Mouse (Mus musculus) MEL (cell line): Measurements from ENCODE around the gene 4833423E24Rik. TPM values are rescaled to one million over a fixed set of nuclear protein-coding genes. Genes with fewer than 3 reads are reported as not detected.

Source experiments
- DNase-seq: peaks from one replicate; pipeline ENCODE4 v3.0.0; 2011; ENCODE audit warnings: low read depth, low spot score
- H3K27ac ChIP-seq: 2 replicates; pipeline ENCODE4 v1.5.1; 2012; ENCODE audit warnings: low read depth, mild to moderate bottlenecking, control low read depth, low read length, moderate library complexity; ENCODE audit not compliant: control insufficient read depth
- H3K27me3 ChIP-seq, 2 experiments: fragments of 150-350 bp in 1 of 2; sonication (generic) in 1 of 2; 2 replicates each; pipeline ENCODE4 v1.6.1; 2012; ENCODE audit warnings: low read length in 2 of 2, mild to moderate bottlenecking in 2 of 2, improper control_type of control experiment in 1 of 2, moderate library complexity in 1 of 2; ENCODE audit not compliant: insufficient read depth in 2 of 2, control insufficient read depth in 1 of 2
- H3K36me3 ChIP-seq, 2 experiments: 2 replicates each; pipeline ENCODE4 v1.6.1; 2012 to 2014; ENCODE audit warnings: low read length in 2 of 2, improper control_type of control experiment in 1 of 2, inconsistent platforms in 1 of 2, mild to moderate bottlenecking in 1 of 2; ENCODE audit not compliant: insufficient read depth in 2 of 2, control insufficient read depth in 1 of 2
- H3K4me1 ChIP-seq, 2 experiments: fragments of 150-350 bp in 1 of 2; sonication (generic) in 1 of 2; 2 replicates each; pipeline ENCODE4 v1.6.1; 2012; ENCODE audit warnings: low read length in 2 of 2, improper control_type of control experiment in 1 of 2, mild to moderate bottlenecking in 1 of 2; ENCODE audit not compliant: insufficient read depth in 2 of 2, control insufficient read depth in 1 of 2
- H3K4me3 ChIP-seq, 2 experiments: fragments of 150-350 bp in 1 of 2; sonication (generic) in 1 of 2; 2 replicates each; pipeline ENCODE4 v1.5.1; 2012; ENCODE audit warnings: low read depth in 2 of 2, low read length in 2 of 2, mild to moderate bottlenecking in 2 of 2, moderate library complexity in 2 of 2, control low read depth in 1 of 2, improper control_type of control experiment in 1 of 2; ENCODE audit not compliant: control insufficient read depth in 1 of 2, insufficient read depth in 1 of 2
- H3K79me2 ChIP-seq: 2 replicates; pipeline ENCODE4 v1.6.1; 2012; ENCODE audit warnings: mild to moderate bottlenecking, low read length, moderate library complexity; ENCODE audit not compliant: control insufficient read depth, poor library complexity, insufficient read depth
- H3K9ac ChIP-seq: 2 replicates; pipeline ENCODE4 v1.6.1; 2012; ENCODE audit warnings: low read depth, mild to moderate bottlenecking, control low read depth, low read length, moderate library complexity; ENCODE audit not compliant: control insufficient read depth, poor library complexity, severe bottlenecking
- H3K9me3 ChIP-seq: fragments of 150-350 bp; sonication (generic); replicated peaks from 2 replicates; pipeline ENCODE4 v1.6.1; 2012; ENCODE audit warnings: mild to moderate bottlenecking, low read length, improper control_type of control experiment, moderate library complexity; ENCODE audit not compliant: insufficient read depth
- CTCF ChIP-seq, 3 experiments: IDR thresholded peaks in 2 of 3; conservative IDR thresholded peaks in 1 of 3; 2 replicates each; pipeline ENCODE4 v1.5.1; 2011 to 2012; ENCODE audit warnings: low read length in 3 of 3, low read depth in 2 of 3, mild to moderate bottlenecking in 2 of 3, improper control_type of control experiment in 1 of 3, inconsistent platforms in 1 of 3, mixed read lengths in 1 of 3, moderate library complexity in 1 of 3; ENCODE audit not compliant: control insufficient read depth in 1 of 3, insufficient read depth in 1 of 3, poor library complexity in 1 of 3, severe bottlenecking in 1 of 3
- JUND ChIP-seq: IDR thresholded peaks from 2 replicates; pipeline ENCODE4 v1.6.1; 2011; ENCODE audit warnings: low read depth, mild to moderate bottlenecking, improper control_type of control experiment, low read length
- KAT2A ChIP-seq: conservative IDR thresholded peaks from 2 replicates; pipeline ENCODE4 v1.6.1; 2012; ENCODE audit warnings: low read depth, low read length, improper control_type of control experiment, inconsistent platforms
- MAFK ChIP-seq: IDR thresholded peaks from 2 replicates; pipeline ENCODE4 v1.6.1; 2011; ENCODE audit warnings: low read depth, mild to moderate bottlenecking, low read length, improper control_type of control experiment, borderline replicate concordance
- MAX ChIP-seq: IDR thresholded peaks from 2 replicates; pipeline ENCODE4 v1.6.1; 2011; ENCODE audit warnings: low read length, improper control_type of control experiment
- MAZ ChIP-seq: IDR thresholded peaks from 2 replicates; pipeline ENCODE4 v1.6.1; 2012; ENCODE audit warnings: low read depth, mild to moderate bottlenecking, inconsistent platforms, low read length, improper control_type of control experiment
- MXI1 ChIP-seq: IDR thresholded peaks from 2 replicates; pipeline ENCODE4 v1.6.1; 2011; ENCODE audit warnings: mild to moderate bottlenecking, low read depth, low read length, improper control_type of control experiment
- MYB ChIP-seq: IDR thresholded peaks from 2 replicates; pipeline ENCODE4 v1.6.1; 2011; ENCODE audit warnings: mild to moderate bottlenecking, low read depth, low read length, improper control_type of control experiment
- NELFE ChIP-seq: IDR thresholded peaks from 2 replicates; pipeline ENCODE4 v1.6.1; 2011; ENCODE audit warnings: low read depth, low read length, improper control_type of control experiment
- POLR2A ChIP-seq, 2 experiments: IDR thresholded peaks; 2 replicates each; pipeline ENCODE4 v1.6.1; 2011 to 2012; ENCODE audit warnings: low read length in 2 of 2, mild to moderate bottlenecking in 2 of 2, control low read depth in 1 of 2, improper control_type of control experiment in 1 of 2, low read depth in 1 of 2, moderate library complexity in 1 of 2; ENCODE audit not compliant: control insufficient read depth in 1 of 2, insufficient read depth in 1 of 2, poor library complexity in 1 of 2
- POLR2AphosphoS2 ChIP-seq: IDR thresholded peaks from 2 replicates; pipeline ENCODE4 v1.6.1; 2011; ENCODE audit warnings: low read length, improper control_type of control experiment
- POLR2AphosphoS5 ChIP-seq: IDR thresholded peaks from 2 replicates; pipeline ENCODE4 v1.6.1; 2012; ENCODE audit warnings: low read depth, borderline replicate concordance, mild to moderate bottlenecking, inconsistent platforms, low read length, moderate library complexity, mixed read lengths
- UBTF ChIP-seq: IDR thresholded peaks from 2 replicates; pipeline ENCODE4 v1.6.1; 2012; ENCODE audit warnings: low read depth, mild to moderate bottlenecking, inconsistent platforms, low read length, improper control_type of control experiment, moderate library complexity, borderline replicate concordance; ENCODE audit not compliant: insufficient read depth
- ZC3H11A ChIP-seq: IDR thresholded peaks from 2 replicates; pipeline ENCODE4 v1.6.1; 2012; ENCODE audit warnings: low read depth, mild to moderate bottlenecking, inconsistent platforms, low read length, improper control_type of control experiment
- ZKSCAN1 ChIP-seq: IDR thresholded peaks from 2 replicates; pipeline ENCODE4 v1.6.1; 2012; ENCODE audit warnings: low read depth, mild to moderate bottlenecking, inconsistent platforms, low read length, improper control_type of control experiment, moderate library complexity
- polyA plus RNA-seq, 2 experiments: library from polyadenylated mRNA; stranded (reverse) in 1 of 2; unstranded in 1 of 2; fragments of >175 nt in 1 of 2; fragments of >200 nt in 1 of 2; gene quantifications; 2 replicates each; pipeline versions ENCODE4 v1.2.1 to v1.2.4; 2012; ENCODE audit warnings: low replicate concordance in 2 of 2, low read depth in 1 of 2; ENCODE audit not compliant: insufficient read length in 2 of 2, insufficient read depth in 1 of 2, missing spikeins in 1 of 2
- total RNA-seq: library from RNA; depleted of rRNA; stranded (reverse); fragments of 300-350 nt; gene quantifications from 2 replicates; pipeline ENCODE4 v1.2.3, GENCODE M21; 2012

The 4833423E24Rik gene
- total and polyA plus RNA-seq, 3 experiments: not detected

GRCm38 (mm10) chr2:85532082-85532778 is 13.4 kb upstream of the 4833423E24Rik start:
- TF ChIP-seq JUND: no peak
- TF ChIP-seq KAT2A: no peak
- no peak for TF ChIP-seq ZKSCAN1
- no peak for TF ChIP-seq POLR2AphosphoS2
- no peak for TF ChIP-seq UBTF
- no peak for TF ChIP-seq MAZ
- no peak for TF ChIP-seq MXI1
- no peaks in the 10 kb centered on the region for H3K36me3 ChIP-seq
- no peak for DNase-seq
- H3K9me3 ChIP-seq: no peaks in the 10 kb centered on the region
- H3K79me2 ChIP-seq: no peaks in the 10 kb centered on the region
- H3K4me3 ChIP-seq: no peak overlapping the region
- H3K4me1 ChIP-seq: no peaks in the 10 kb centered on the region
- no peak overlapping the region for H3K27ac ChIP-seq
- no peak overlapping the region for H3K9ac ChIP-seq
- no peaks in the 10 kb centered on the region for H3K27me3 ChIP-seq

GRCm38 (mm10) chr2:85522859-85523489 is 4.2 kb upstream of the 4833423E24Rik start:
- Histone ChIP-seq H3K9me3 (no peaks in the 10 kb centered on the region), H3K27me3 (no peaks in the 10 kb centered on the region), H3K27ac (no peak overlapping the region), H3K4me1 (no peaks in the 10 kb centered on the region), H3K9ac (no peak overlapping the region), H3K36me3 (no peaks in the 10 kb centered on the region), H3K4me3 (no peak overlapping the region), H3K79me2 (no peaks in the 10 kb centered on the region)
- DNase-seq: no peak
- TF ChIP-seq CTCF (IDR thresholded peaks at IDR 0.05 in 2 of 3, conservative IDR thresholded peaks at IDR 0.05 in 1 of 3; ENCODE audit: control insufficient read depth in 1 of 3, insufficient read depth in 1 of 3, low read depth in 2 of 3, low read length in 3 of 3, poor library complexity in 1 of 3, severe bottlenecking in 1 of 3) (no peak), KAT2A (no peak), POLR2AphosphoS5 (no peak), MYB (no peak), ZC3H11A (no peak), JUND (no peak), MAX (no peak), NELFE (no peak), POLR2A (IDR thresholded peaks at IDR 0.05; ENCODE audit: control insufficient read depth in 1 of 2, insufficient read depth in 1 of 2, low read depth in 1 of 2, low read length in 2 of 2, poor library complexity in 1 of 2) (no peak), UBTF (no peak), MAFK (no peak)
